Mouse (Mus musculus) forebrain, embryonic 10.5 days (tissue): ENCODE data around the gene 1500011B03Rik. TPM values are rescaled to one million over a fixed set of nuclear protein-coding genes. Genes with fewer than 3 reads are reported as not detected.

Experiments used
- DNase-seq: peaks from one replicate; pipeline ENCODE4 v3.0.0-alpha.2; 2017; ENCODE audit warnings: low spot score; ENCODE audit errors: extremely low spot score
- H3K27ac ChIP-seq: fragments of 300-500 bp; sonication (generic); 2 replicates; pipeline ENCODE4 v1.5.1; 2016; ENCODE audit warnings: mild to moderate bottlenecking
- H3K27me3 ChIP-seq: fragments of 300-500 bp; sonication (generic); 2 replicates; pipeline ENCODE4 v1.6.1; 2016; ENCODE audit warnings: mild to moderate bottlenecking; ENCODE audit not compliant: poor library complexity, severe bottlenecking
- H3K36me3 ChIP-seq: fragments of 300-500 bp; sonication (generic); replicated peaks from 2 replicates; pipeline ENCODE4 v1.6.1; 2016; ENCODE audit warnings: mild to moderate bottlenecking, moderate library complexity
- H3K4me1 ChIP-seq: fragments of 300-500 bp; sonication (generic); 2 replicates; pipeline ENCODE4 v1.6.1; 2016
- H3K4me3 ChIP-seq: fragments of 300-500 bp; sonication (generic); 2 replicates; pipeline ENCODE4 v1.5.1; 2016; ENCODE audit warnings: mild to moderate bottlenecking, moderate library complexity
- H3K9me3 ChIP-seq: fragments of 300-500 bp; sonication (generic); 2 replicates; pipeline ENCODE4 v1.6.1; 2016; ENCODE audit warnings: mild to moderate bottlenecking, moderate library complexity
- WGBS: fragments of 180-500 bp; shearing (Covaris S2); methylation state at CpG from one replicate; pipeline ENCODE4 v1.1.7; 2016; 5-methylcytosine and 5-hydroxymethylcytosine counted together
- polyA plus RNA-seq: library from polyadenylated mRNA; unstranded; fragments of >200 nt; fragmentation: Nextera tagmentation; extraction: Ambion mirVana; gene quantifications from 2 replicates; pipeline ENCODE4 v1.2.1, GENCODE M21; 2016

The 1500011B03Rik gene
- polyA plus RNA-seq, 1 experiment from 2014 or later: 119 TPM

GRCm38 (mm10) chr5:114836886-114837285, 13.6 kb upstream of the 1500011B03Rik start:
- Histone ChIP-seq H3K9me3 (no peaks in the 10 kb centered on the region), H3K4me1 (no peaks in the 10 kb centered on the region), H3K27me3 (no peaks in the 10 kb centered on the region), H3K36me3 (no peaks in the 10 kb centered on the region), H3K4me3 (no peak overlapping the region), H3K27ac (no peak overlapping the region)
- 73% methylated on average over 12 of the region's 12 CpGs for WGBS
- DNase-seq: no peak

- Histone ChIP-seq H3K36me3 (no peaks in the 10 kb centered on the region), H3K27me3 (no peaks in the 10 kb centered on the region), H3K27ac (no peak overlapping the region), H3K9me3 (no peaks in the 10 kb centered on the region; the same call in 1 of the 2 replicates), H3K4me3 (no peak overlapping the region), H3K4me1 (peaks cover 9% of the 10 kb centered on the region)
- no peak for DNase-seq
- WGBS: 74% methylated on average over 3 of the region's 3 CpGs
Observed at GRCm38 (mm10) chr5:114829740-114830139, 6.5 kb upstream of the 1500011B03Rik start.

- no peak for DNase-seq
- WGBS: 93% methylated on average over 12 of the region's 12 CpGs
- Histone ChIP-seq H3K9me3 (peaks cover under 1% of the 10 kb centered on the region; the same call in 1 of the 2 replicates), H3K4me3 (no peak overlapping the region), H3K36me3 (peaks cover 1% of the 10 kb centered on the region), H3K27me3 (no peaks in the 10 kb centered on the region), H3K27ac (no peak overlapping the region), H3K4me1 (peaks cover 24% of the 10 kb centered on the region)
Observed at GRCm38 (mm10) chr5:114827427-114827826, 4.2 kb upstream of the 1500011B03Rik start.

GRCm38 (mm10) chr5:114825978-114826691, 2.9 kb upstream of the 1500011B03Rik start:
- Histone ChIP-seq H3K4me3 (peak overlapping the region; percentile 53), H3K4me1 (peaks cover 25% of the 10 kb centered on the region), H3K9me3 (peaks cover 14% of the 10 kb centered on the region; the same call in 1 of the 2 replicates), H3K36me3 (peaks cover 14% of the 10 kb centered on the region), H3K27ac (peak overlapping the region; percentile 87), H3K27me3 (no peaks in the 10 kb centered on the region)
- DNase-seq: peak; percentile 89
- 11% methylated on average over 27 of the region's 27 CpGs for WGBS

- H3K4me1 ChIP-seq: peaks cover 25% of the 10 kb centered on the region
- peak overlapping the region; percentile 91 for H3K4me3 ChIP-seq
- no peaks in the 10 kb centered on the region for H3K27me3 ChIP-seq
- WGBS: 19% methylated on average over 9 of the region's 9 CpGs
- peaks cover 28% of the 10 kb centered on the region for H3K36me3 ChIP-seq
- H3K27ac ChIP-seq: no peak overlapping the region
- peaks cover 18% of the 10 kb centered on the region; the same call in 1 of the 2 replicates for H3K9me3 ChIP-seq
- peak; percentile 44 for DNase-seq
Observed at GRCm38 (mm10) chr5:114824197-114824596, 929 bp upstream of the 1500011B03Rik start.

- DNase-seq: no peak
- 82% methylated on average over 11 of the region's 11 CpGs for WGBS
- H3K36me3 ChIP-seq: peaks cover 40% of the 10 kb centered on the region
- H3K4me3 ChIP-seq: no peak overlapping the region
- peaks cover 17% of the 10 kb centered on the region for H3K4me1 ChIP-seq
- no peak overlapping the region for H3K27ac ChIP-seq
- H3K9me3 ChIP-seq: peaks cover 18% of the 10 kb centered on the region; the same call in 1 of the 2 replicates
- no peaks in the 10 kb centered on the region for H3K27me3 ChIP-seq
Observed at GRCm38 (mm10) chr5:114818124-114818523, 5.1 kb downstream of the 1500011B03Rik start.

GRCm38 (mm10) chr5:114816599-114816998, 6.7 kb downstream of the 1500011B03Rik start:
- DNase-seq: no peak
- WGBS: 80% methylated on average over 6 of the region's 6 CpGs
- no peak overlapping the region for H3K27ac ChIP-seq
- H3K4me3 ChIP-seq: no peak overlapping the region
- no peaks in the 10 kb centered on the region for H3K27me3 ChIP-seq
- peaks cover 23% of the 10 kb centered on the region for H3K4me1 ChIP-seq
- H3K36me3 ChIP-seq: peaks cover 42% of the 10 kb centered on the region
- peaks cover 9% of the 10 kb centered on the region; the same call in 1 of the 2 replicates for H3K9me3 ChIP-seq

- WGBS: 1% methylated on average over 50 of the region's 50 CpGs
- peak overlapping the region; percentile 96 for H3K27ac ChIP-seq
- H3K4me3 ChIP-seq: peak overlapping the region; percentile 94
- H3K27me3 ChIP-seq: no peaks in the 10 kb centered on the region
- H3K9me3 ChIP-seq: no peaks in the 10 kb centered on the region
- peak; percentile 91 for DNase-seq
- H3K36me3 ChIP-seq: peaks cover 53% of the 10 kb centered on the region
- H3K4me1 ChIP-seq: peaks cover 43% of the 10 kb centered on the region
Observed at GRCm38 (mm10) chr5:114813525-114814181, 9.6 kb downstream of the 1500011B03Rik start.

GRCm38 (mm10) chr5:114809826-114810225, 13.4 kb downstream of the 1500011B03Rik start:
- DNase-seq: no peak
- Histone ChIP-seq H3K9me3 (no peaks in the 10 kb centered on the region), H3K36me3 (peaks cover 79% of the 10 kb centered on the region), H3K4me3 (no peak overlapping the region), H3K27me3 (no peaks in the 10 kb centered on the region), H3K4me1 (peaks cover 58% of the 10 kb centered on the region), H3K27ac (no peak overlapping the region)
- 94% methylated on average over 5 of the region's 5 CpGs for WGBS

GRCm38 (mm10) chr5:114809181-114809756, 14.0 kb downstream of the 1500011B03Rik start:
- 83% methylated on average over 10 of the region's 10 CpGs for WGBS
- DNase-seq: no peak
- Histone ChIP-seq H3K27ac (no peak overlapping the region), H3K36me3 (peaks cover 85% of the 10 kb centered on the region), H3K4me1 (peaks cover 58% of the 10 kb centered on the region), H3K27me3 (no peaks in the 10 kb centered on the region), H3K9me3 (no peaks in the 10 kb centered on the region), H3K4me3 (no peak overlapping the region)

- Histone ChIP-seq H3K4me1 (peaks cover 53% of the 10 kb centered on the region), H3K4me3 (no peak overlapping the region), H3K27ac (no peak overlapping the region), H3K36me3 (peaks cover 94% of the 10 kb centered on the region), H3K27me3 (no peaks in the 10 kb centered on the region), H3K9me3 (no peaks in the 10 kb centered on the region)
- 82% methylated on average over 8 of the region's 8 CpGs for WGBS
- no peak for DNase-seq
Observed at GRCm38 (mm10) chr5:114808385-114808784, 14.9 kb downstream of the 1500011B03Rik start.

GRCm38 (mm10) chr5:114807893-114808292, 15.4 kb downstream of the 1500011B03Rik start:
- no peak overlapping the region for H3K4me3 ChIP-seq
- H3K4me1 ChIP-seq: peaks cover 52% of the 10 kb centered on the region
- peaks cover 99% of the 10 kb centered on the region for H3K36me3 ChIP-seq
- H3K27ac ChIP-seq: no peak overlapping the region
- 64% methylated on average over 6 of the region's 6 CpGs for WGBS
- DNase-seq: no peak
- no peaks in the 10 kb centered on the region for H3K9me3 ChIP-seq
- no peaks in the 10 kb centered on the region for H3K27me3 ChIP-seq

GRCm38 (mm10) chr5:114807468-114807867, 15.8 kb downstream of the 1500011B03Rik start:
- 36% methylated on average over 8 of the region's 8 CpGs for WGBS
- Histone ChIP-seq H3K4me3 (no peak overlapping the region), H3K4me1 (peaks cover 47% of the 10 kb centered on the region), H3K27me3 (no peaks in the 10 kb centered on the region), H3K9me3 (no peaks in the 10 kb centered on the region), H3K36me3 (peaks cover 99% of the 10 kb centered on the region), H3K27ac (no peak overlapping the region)
- no peak for DNase-seq
